Mouse (Mus musculus) neural tube, embryonic 12.5 days (tissue): Measurements from ENCODE around the gene Agfg2. TPM values are rescaled to one million over a fixed set of nuclear protein-coding genes. Genes with fewer than 3 reads are reported as not detected.
"Not testable (repeated sequence)": the region's sequence is repeated elsewhere in the genome, so short reads cannot be mapped to it uniquely, and the experiment has no call there.

Experiments
- ATAC-seq: fragments of 200-750 bp; cut with Nextera tagmentation; 2 replicates; pipeline ENCODE4 v1.8.0; 2017; ENCODE audit warnings: low read depth, mild to moderate bottlenecking, moderate TSS enrichment, moderate library complexity; ENCODE audit not compliant: low FRiP score
- H3K27ac ChIP-seq: fragments of 300-500 bp; sonication (generic); 2 replicates; pipeline ENCODE4 v1.5.1; 2016
- H3K27me3 ChIP-seq: fragments of 300-500 bp; sonication (generic); replicated peaks from 2 replicates; pipeline ENCODE4 v1.6.1; 2016; ENCODE audit warnings: mild to moderate bottlenecking
- H3K36me3 ChIP-seq: fragments of 300-500 bp; sonication (generic); 2 replicates; pipeline ENCODE4 v1.6.1; 2016; ENCODE audit warnings: mild to moderate bottlenecking
- H3K4me1 ChIP-seq: fragments of 300-500 bp; sonication (generic); 2 replicates; pipeline ENCODE4 v1.6.1; 2016
- H3K4me2 ChIP-seq: fragments of 300-500 bp; sonication (generic); replicated peaks from 2 replicates; pipeline ENCODE4 v1.6.1; 2016; ENCODE audit warnings: mild to moderate bottlenecking
- H3K4me3 ChIP-seq: fragments of 300-500 bp; sonication (generic); 2 replicates; pipeline ENCODE4 v1.5.1; 2016
- H3K9ac ChIP-seq: fragments of 300-500 bp; sonication (generic); 2 replicates; pipeline ENCODE4 v1.6.1; 2016; ENCODE audit warnings: mild to moderate bottlenecking
- H3K9me3 ChIP-seq: fragments of 300-500 bp; sonication (generic); 2 replicates; pipeline ENCODE4 v1.6.1; 2016; ENCODE audit warnings: mild to moderate bottlenecking
- WGBS: fragments of 180-500 bp; shearing (Covaris S2); methylation state at CpG from one replicate; pipeline ENCODE4 v1.1.7; 2016; 5-methylcytosine and 5-hydroxymethylcytosine counted together
- polyA plus RNA-seq: library from polyadenylated mRNA; unstranded; fragments of >200 nt; fragmentation: Nextera tagmentation; extraction: Ambion mirVana; gene quantifications from 2 replicates; pipeline ENCODE4 v1.2.1, GENCODE M21; 2016

Gene Agfg2
- polyA plus RNA-seq, 1 experiment from 2014 or later = 20.8 TPM

GRCm38 (mm10) chr5:137633397-137634084 is 51.0 kb downstream of the Agfg2 start:
- Histone ChIP-seq H3K4me1 (peaks cover 31% of the 10 kb centered on the region), H3K9ac (no peak overlapping the region), H3K27ac (no peak overlapping the region), H3K27me3 (no peaks in the 10 kb centered on the region), H3K4me3 (no peak overlapping the region), H3K36me3 (peaks cover 55% of the 10 kb centered on the region), H3K4me2 (no peak overlapping the region), H3K9me3 (no peaks in the 10 kb centered on the region)
- no peak for ATAC-seq
- WGBS = 87% methylated on average over 12 of the region's 12 CpGs

GRCm38 (mm10) chr5:137631591-137631990 is 52.9 kb downstream of the Agfg2 start:
- no peak overlapping the region for H3K4me3 ChIP-seq
- peaks cover 35% of the 10 kb centered on the region for H3K36me3 ChIP-seq
- peak overlapping the region; percentile 81; the same call in 1 of the 2 replicates for H3K9ac ChIP-seq
- no peak overlapping the region for H3K27ac ChIP-seq
- no peaks in the 10 kb centered on the region for H3K27me3 ChIP-seq
- peak overlapping the region; percentile 79 for H3K4me2 ChIP-seq
- 73% methylated on average over 4 of the region's 4 CpGs for WGBS
- H3K4me1 ChIP-seq = peaks cover 35% of the 10 kb centered on the region
- H3K9me3 ChIP-seq = no peaks in the 10 kb centered on the region
- ATAC-seq = no peak

- Histone ChIP-seq H3K27ac (peak overlapping the region; percentile 46; the same call in 1 of the 2 replicates), H3K9me3 (no peaks in the 10 kb centered on the region), H3K36me3 (peaks cover 31% of the 10 kb centered on the region), H3K4me3 (peak overlapping the region; percentile 7; the same call in 1 of the 2 replicates), H3K27me3 (no peaks in the 10 kb centered on the region), H3K4me1 (peaks cover 35% of the 10 kb centered on the region), H3K9ac (peak overlapping the region; percentile 81), H3K4me2 (peak overlapping the region; percentile 79)
- WGBS = 67% methylated on average over 9 of the region's 9 CpGs
- no peak for ATAC-seq
Measured at GRCm38 (mm10) chr5:137631171-137631570, 53.4 kb downstream of the Agfg2 start.

- Histone ChIP-seq H3K4me3 (peak overlapping the region; percentile 7; the same call in 1 of the 2 replicates), H3K27ac (peak overlapping the region; percentile 46), H3K4me1 (peaks cover 35% of the 10 kb centered on the region), H3K9me3 (no peaks in the 10 kb centered on the region), H3K36me3 (peaks cover 25% of the 10 kb centered on the region), H3K27me3 (no peaks in the 10 kb centered on the region), H3K9ac (peak overlapping the region; percentile 81), H3K4me2 (peak overlapping the region; percentile 79)
- WGBS = 38% methylated on average over 3 of the region's 3 CpGs
- no peak for ATAC-seq
Measured at GRCm38 (mm10) chr5:137630602-137631001, 53.9 kb downstream of the Agfg2 start.

- H3K4me3 ChIP-seq = peak overlapping the region; percentile 78
- no peaks in the 10 kb centered on the region for H3K9me3 ChIP-seq
- WGBS = 25% methylated on average over 6 of the region's 6 CpGs
- no peak overlapping the region for H3K27ac ChIP-seq
- peaks cover 35% of the 10 kb centered on the region for H3K4me1 ChIP-seq
- no peak for ATAC-seq
- H3K9ac ChIP-seq = peak overlapping the region; percentile 81
- H3K36me3 ChIP-seq = peaks cover 20% of the 10 kb centered on the region
- peak overlapping the region; percentile 79 for H3K4me2 ChIP-seq
- H3K27me3 ChIP-seq = no peaks in the 10 kb centered on the region
Measured at GRCm38 (mm10) chr5:137629906-137630545, 54.5 kb downstream of the Agfg2 start.

GRCm38 (mm10) chr5:137629306-137629721 is 55.2 kb downstream of the Agfg2 start:
- H3K9ac ChIP-seq = peak overlapping the region; percentile 81
- H3K9me3 ChIP-seq = no peaks in the 10 kb centered on the region
- ATAC-seq = peak; percentile 51
- peak overlapping the region; percentile 79 for H3K4me2 ChIP-seq
- peaks cover 38% of the 10 kb centered on the region for H3K4me1 ChIP-seq
- peak overlapping the region; percentile 78 for H3K4me3 ChIP-seq
- WGBS = under 1% methylated on average over 23 of the region's 23 CpGs
- no peaks in the 10 kb centered on the region for H3K27me3 ChIP-seq
- H3K27ac ChIP-seq = peak overlapping the region; percentile 86
- peaks cover 16% of the 10 kb centered on the region for H3K36me3 ChIP-seq

- Histone ChIP-seq H3K4me1 (peaks cover 38% of the 10 kb centered on the region), H3K9me3 (no peaks in the 10 kb centered on the region), H3K4me2 (peak within 1 kb of the TSS; percentile 79), H3K9ac (peak within 1 kb of the TSS; percentile 81), H3K4me3 (peak within 1 kb of the TSS; percentile 78), H3K27me3 (no peaks in the 10 kb centered on the region), H3K36me3 (peaks cover 10% of the 10 kb centered on the region), H3K27ac (peak within 1 kb of the TSS; percentile 86)
- under 1% methylated on average over 46 of the region's 46 CpGs for WGBS
- peak; percentile 99 for ATAC-seq
Measured at GRCm38 (mm10) chr5:137628498-137629305, 55.8 kb downstream of the Agfg2 start, which contains the start of the genes Fbxo24, Lrch4 and Gm20605. Gene Fbxo24 (minus strand): TSS chr5:137629002. Gene Lrch4 (plus strand): TSS chr5:137629121. Gene Gm20605 (plus strand): TSS chr5:137629175.

GRCm38 (mm10) chr5:137627991-137628390 is 56.5 kb downstream of the Agfg2 start:
- Histone ChIP-seq H3K9me3 (no peaks in the 10 kb centered on the region), H3K4me1 (peaks cover 38% of the 10 kb centered on the region), H3K27ac (peak overlapping the region; percentile 11; the same call in 1 of the 2 replicates), H3K4me3 (peak overlapping the region; percentile 78), H3K9ac (peak overlapping the region; percentile 51; the same call in 1 of the 2 replicates), H3K27me3 (no peaks in the 10 kb centered on the region), H3K36me3 (peaks cover 3% of the 10 kb centered on the region; the same call in 1 of the 2 replicates), H3K4me2 (peak overlapping the region; percentile 59)
- ATAC-seq = no peak
- 5% methylated on average over 9 of the region's 9 CpGs for WGBS

- no peaks in the 10 kb centered on the region for H3K9me3 ChIP-seq
- no peak for ATAC-seq
- H3K27me3 ChIP-seq = no peaks in the 10 kb centered on the region
- no peaks in the 10 kb centered on the region for H3K36me3 ChIP-seq
- no peak overlapping the region for H3K4me3 ChIP-seq
- H3K4me2 ChIP-seq = no peak overlapping the region
- H3K27ac ChIP-seq = no peak overlapping the region
- 89% methylated on average over 11 of the region's 11 CpGs for WGBS
- H3K4me1 ChIP-seq = peaks cover 7% of the 10 kb centered on the region; the same call in 1 of the 2 replicates
- H3K9ac ChIP-seq = no peak overlapping the region
Measured at GRCm38 (mm10) chr5:137623937-137624530, 60.5 kb downstream of the Agfg2 start.

- H3K4me2 ChIP-seq = no peak overlapping the region
- no peaks in the 10 kb centered on the region for H3K27me3 ChIP-seq
- no peak overlapping the region for H3K4me3 ChIP-seq
- ATAC-seq = no peak
- H3K9me3 ChIP-seq = no peaks in the 10 kb centered on the region
- H3K4me1 ChIP-seq = peaks cover 18% of the 10 kb centered on the region
- 84% methylated on average over 7 of the region's 7 CpGs for WGBS
- no peak overlapping the region for H3K9ac ChIP-seq
- no peaks in the 10 kb centered on the region for H3K36me3 ChIP-seq
- no peak overlapping the region for H3K27ac ChIP-seq
Measured at GRCm38 (mm10) chr5:137615347-137615746, 69.2 kb downstream of the Agfg2 start.

- not testable (repeated sequence) for H3K9ac ChIP-seq, H3K27ac ChIP-seq, H3K36me3 ChIP-seq, H3K9me3 ChIP-seq, H3K27me3 ChIP-seq, ATAC-seq, H3K4me2 ChIP-seq, H3K4me3 ChIP-seq
- 93% methylated on average over 2 of the region's 2 CpGs for whole genome bisulfite sequencing
- peaks cover 20% of the 10 kb centered on the region for H3K4me1 ChIP-seq
Measured at GRCm38 (mm10) chr5:137614921-137615320, 69.6 kb downstream of the Agfg2 start.
